Mouse (Mus musculus) adrenal gland, postnatal 14 days (tissue): ENCODE results near the gene Vmn1r188. TPM values are rescaled to one million over a fixed set of nuclear protein-coding genes. Genes with fewer than 3 reads are reported as not detected.
"Not testable (repeated sequence)": the region's sequence is repeated elsewhere in the genome, so short reads cannot be mapped to it uniquely, and the experiment has no call there.

Experiments
- DNase-seq: peaks from one replicate; pipeline ENCODE4 v3.0.0; 2021; ENCODE audit warnings: mixed read lengths
- microRNA-seq, 2 experiments: library from miRNA; unstranded; fragments of <30 nt; microRNA quantifications; one replicate each; pipeline ENCODE4 v1.2.0; 2021
- total RNA-seq: library from RNA; stranded (reverse); gene quantifications from 2 replicates; pipeline ENCODE4 v1.2.3, GENCODE M21; 2021

Gene Vmn1r188
- total RNA-seq, 1 experiment from 2014 or later = not detected

DNA sequence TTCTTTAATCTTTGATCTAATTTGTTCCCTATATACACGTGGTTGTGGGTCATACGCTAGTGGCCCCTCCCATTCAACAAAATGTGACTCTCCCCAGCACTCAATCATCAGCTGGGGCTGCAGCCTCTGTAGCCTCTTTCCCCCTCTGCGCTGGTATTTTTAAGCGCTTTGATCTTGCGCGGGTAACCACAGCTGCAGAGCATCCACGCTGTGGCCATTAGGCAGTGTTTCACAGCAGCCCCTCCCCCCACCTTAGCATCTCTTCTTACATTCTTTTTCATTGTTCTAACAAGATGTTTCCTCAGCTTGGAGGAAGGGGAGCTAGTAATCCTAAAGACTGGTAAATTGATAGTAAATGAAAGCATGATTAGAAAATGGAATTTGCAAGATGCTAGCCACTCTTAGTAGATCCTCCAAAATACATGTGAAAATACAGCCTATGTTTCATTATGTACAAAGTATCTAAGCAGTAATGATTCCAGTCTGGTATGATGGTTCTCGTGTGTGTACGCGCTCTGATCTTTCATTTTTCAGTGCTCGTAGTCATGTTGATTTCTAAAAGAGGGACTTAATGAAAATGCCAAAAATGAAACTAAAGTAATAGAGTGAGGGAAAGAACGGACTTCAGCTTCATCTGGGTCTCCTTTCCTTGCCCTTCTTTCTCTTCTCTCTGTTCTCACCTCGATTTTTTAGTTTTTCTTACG lies 34.4 kb upstream of the Vmn1r188 start:
- DNase-seq = peak; percentile 56

DNA sequence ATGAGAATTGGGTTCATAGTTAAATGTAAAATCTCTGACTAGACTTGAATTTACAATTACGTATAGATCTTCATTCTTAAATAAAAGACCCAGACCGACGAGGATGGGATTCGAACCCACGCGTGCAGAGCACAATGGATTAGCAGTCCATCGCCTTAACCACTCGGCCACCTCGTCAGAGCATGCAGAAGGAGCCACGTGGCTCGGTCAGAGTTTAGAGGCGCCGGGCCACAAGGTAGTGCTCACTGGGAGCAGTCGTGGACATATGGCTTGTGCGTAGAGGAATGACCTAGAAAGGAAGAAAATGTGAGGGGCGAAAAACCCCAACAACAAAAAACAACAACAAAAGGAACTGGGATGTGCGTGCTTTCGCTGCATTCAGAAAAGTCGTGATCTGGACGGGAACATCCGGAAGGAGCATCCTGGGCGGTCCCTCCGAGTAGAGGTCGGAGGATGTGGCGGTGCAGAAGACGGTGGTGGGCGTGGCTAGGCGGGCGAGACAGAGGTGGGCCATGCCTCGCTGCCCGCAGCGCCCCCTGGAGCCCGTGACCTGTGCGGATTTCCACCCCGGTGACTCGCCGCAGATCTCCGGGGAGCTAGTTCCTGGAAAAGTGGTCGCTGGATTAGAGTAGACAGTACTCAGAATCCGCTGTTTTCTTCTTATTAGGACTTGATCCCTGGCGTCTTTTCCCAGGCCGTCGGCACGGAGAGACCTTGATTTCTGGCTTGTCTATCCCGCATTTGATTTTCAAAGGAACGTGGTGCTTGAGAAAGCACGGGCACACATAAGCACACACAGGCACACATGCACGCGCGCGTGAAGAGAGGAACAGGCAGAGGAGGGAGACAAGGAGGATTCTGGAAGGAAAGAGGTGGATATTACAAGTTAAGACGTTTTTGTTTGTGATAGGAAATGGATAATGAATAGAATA lies 33.4 kb upstream of the Vmn1r188 start:
- DNase-seq = peak; percentile 96

DNA sequence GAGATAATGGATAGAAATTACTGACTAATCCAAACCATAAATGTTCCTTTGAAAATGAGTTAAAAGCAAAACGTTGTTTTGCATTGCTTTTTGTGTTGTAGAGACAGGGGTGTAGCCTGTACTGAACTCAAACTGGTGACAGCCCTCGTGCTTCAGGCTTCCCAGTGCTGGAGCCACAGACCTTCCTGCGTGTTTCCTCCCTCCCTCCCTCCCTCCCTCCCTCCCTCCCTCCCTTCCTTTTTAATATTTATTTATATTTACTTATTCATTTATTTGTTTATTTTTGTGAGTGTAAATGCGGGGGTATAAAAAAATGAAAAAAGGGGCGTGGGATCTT lies 32.7 kb upstream of the Vmn1r188 start:
- DNase-seq = no peak

- DNase-seq = no peak
Observed at GRCm38 (mm10) chr13:22053754-22054153, 30.5 kb upstream of the Vmn1r188 start.

GRCm38 (mm10) chr13:22061422-22061821 lies 22.8 kb upstream of the Vmn1r188 start:
- DNase-seq = no peak

GRCm38 (mm10) chr13:22063468-22063867 lies 20.8 kb upstream of the Vmn1r188 start:
- no peak for DNase-seq

DNA sequence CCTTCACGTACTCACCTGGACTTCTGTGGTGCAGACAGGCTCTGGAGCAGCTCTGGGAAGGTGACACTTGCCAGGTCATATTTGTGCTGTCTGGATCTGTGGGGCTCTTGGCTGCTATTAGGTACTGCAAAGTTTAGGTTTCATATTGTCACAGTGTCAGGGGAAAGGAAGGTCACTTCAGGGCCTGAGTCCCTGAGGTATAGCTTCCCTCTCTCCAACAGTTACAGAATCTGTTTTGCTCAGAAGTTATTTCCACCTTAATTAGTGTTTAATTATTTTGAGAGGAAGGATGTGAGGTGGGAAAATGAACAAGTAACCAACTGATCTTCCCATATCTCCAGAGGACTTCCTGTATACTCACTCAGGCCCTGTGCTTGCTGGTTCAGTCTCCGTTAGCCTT lies 21.5 kb downstream of the Vmn1r188 start, which contains the start of gene Vmn1r189:
Gene Vmn1r189, minus strand, starts transcription at position 101 of the 400 bp plus-strand sequence.
- not testable (repeated sequence) for DNase-seq

GRCm38 (mm10) chr13:22136495-22137293 lies 52.5 kb downstream of the Vmn1r188 start:
- DNase-seq = not testable (repeated sequence)

Small RNAs within 50 kb of the gene (microRNA-seq; reads per million reads assigned to microRNA genes)
- gene Gm26300 (0 reads per million in 2 experiments), gene Gm44390 (0 to 0.43 reads per million in 2 experiments), gene Gm44486 (0 reads per million in 2 experiments)

Other genes with a start within 250 kb of the Vmn1r188 start
- gene Zfp184, start 139.3 kb upstream of the Vmn1r188 start, total RNA-seq = 1.3 and 1.7 TPM in 2 replicates
- not detected in 2 replicates for gene Pom121l2, start 103.2 kb upstream of the Vmn1r188 start, total RNA-seq
- 0.74 TPM in 1 of 2 replicates, not detected in the other for gene Prss16, start 74.7 kb upstream of the Vmn1r188 start, total RNA-seq
- gene Hist1h2ah, start 48.9 kb upstream of the Vmn1r188 start, total RNA-seq = 203 and 342 TPM in 2 replicates
- gene Hist1h2bk, start 48.6 kb upstream of the Vmn1r188 start, total RNA-seq = 207 and 301 TPM in 2 replicates
- gene Hist1h4i, start 43.1 kb upstream of the Vmn1r188 start, total RNA-seq = 104 and 144 TPM in 2 replicates
- 114 and 174 TPM in 2 replicates for gene Hist1h2ag, start 41.5 kb upstream of the Vmn1r188 start, total RNA-seq
- gene Hist1h2bj, start 41.2 kb upstream of the Vmn1r188 start, total RNA-seq = 118 and 165 TPM in 2 replicates
- not detected in 2 replicates for gene Vmn1r189, start 21.4 kb downstream of the Vmn1r188 start, total RNA-seq
- gene Vmn1r191, start 99.5 kb downstream of the Vmn1r188 start, total RNA-seq = not detected in 2 replicates
- not detected in 2 replicates for gene Vmn1r192, start 106.7 kb downstream of the Vmn1r188 start, total RNA-seq
- not detected in 2 replicates for gene Vmn1r193, start 138.7 kb downstream of the Vmn1r188 start, total RNA-seq
- gene Vmn1r194, start 159.8 kb downstream of the Vmn1r188 start, total RNA-seq = not detected in 2 replicates
- gene Vmn1r195, start 186.1 kb downstream of the Vmn1r188 start, total RNA-seq = not detected in 2 replicates
- gene Vmn1r196, start 205.5 kb downstream of the Vmn1r188 start, total RNA-seq = not detected in 2 replicates
- gene Vmn1r197, start 240.1 kb downstream of the Vmn1r188 start, total RNA-seq = not detected in 2 replicates